Mouse (Mus musculus): ENCODE data around the gene Wfdc18. TPM values are rescaled to one million over a fixed set of nuclear protein-coding genes. Genes with fewer than 3 reads are reported as not detected.
A peak's percentile ranks its signal among the peaks of the same experiment; 100 is the strongest.

Wfdc18 gene
- total RNA-seq, 4 experiments from 2014 or later = not detected

- DNase-seq = no peak
Measured at GRCm38 (mm10) chr11:83743525-83743924, 34.7 kb downstream of the Wfdc18 start.

GRCm38 (mm10) chr11:83746152-83746551, 37.3 kb downstream of the Wfdc18 start:
- no peak for DNase-seq

- no peak for DNase-seq
Measured at GRCm38 (mm10) chr11:83746681-83747080, 37.9 kb downstream of the Wfdc18 start, which contains the start of gene Wfdc21. Gene Wfdc21, plus strand, starts transcription at chr11:83746940.

DNA sequence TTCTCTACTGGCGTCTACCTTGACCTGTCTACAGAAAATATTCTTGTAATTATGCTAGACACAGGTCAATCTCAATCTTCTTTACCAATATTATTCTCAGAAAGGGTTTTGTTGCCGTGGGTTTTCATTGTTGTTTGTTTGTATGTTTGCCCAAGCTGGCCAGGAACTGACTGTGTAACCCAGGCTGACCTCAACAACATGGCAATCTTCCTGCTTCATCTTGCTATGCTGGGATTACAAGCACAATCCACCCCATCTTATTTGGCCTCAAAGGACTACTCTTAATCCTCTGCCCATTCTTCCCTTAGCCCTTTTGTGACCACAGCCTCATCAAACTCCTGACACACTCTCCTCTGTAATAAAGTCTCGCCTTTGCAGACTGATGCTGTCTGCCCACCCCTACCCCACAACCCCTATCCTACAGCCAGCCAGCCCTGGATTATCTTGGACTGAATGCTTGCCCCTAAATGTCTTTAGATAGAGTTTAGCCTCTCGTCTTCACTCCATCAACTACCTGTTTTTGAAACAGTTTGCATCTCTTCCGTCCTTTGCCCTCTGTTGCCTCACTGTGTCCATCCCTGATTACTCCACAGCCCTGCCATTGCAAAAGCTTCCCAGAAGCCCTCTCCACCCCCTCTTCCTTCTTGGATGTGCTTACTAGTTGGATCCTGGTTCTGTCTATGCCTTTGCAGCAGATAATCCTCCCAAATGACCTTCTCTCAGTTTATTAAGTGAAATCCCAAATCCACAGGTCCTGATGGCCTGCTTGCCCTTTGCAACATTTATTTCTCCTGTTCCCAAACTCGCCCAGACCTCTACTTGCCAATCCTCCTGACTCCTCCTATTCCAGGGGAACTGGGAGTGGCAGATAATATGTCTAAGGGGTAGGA, 38.8 kb downstream of the Wfdc18 start:
- DNase-seq = no peak

- DNase-seq = peak; percentile 84
Measured at GRCm38 (mm10) chr11:83753581-83754181, 44.9 kb downstream of the Wfdc18 start, which contains the start of gene Heatr6. Gene Heatr6, plus strand, starts transcription at chr11:83753696.

GRCm38 (mm10) chr11:83754227-83754626, 45.4 kb downstream of the Wfdc18 start:
- DNase-seq = no peak

Other genes with a start within 250 kb of the Wfdc18 start
- 10 to 100 TPM; 15.5 to 19.1 (median 17.8) TPM for gene Mmp28, start 245.9 kb upstream of the Wfdc18 start, total RNA-seq (2022)
- 10 to 100 TPM; 58.3 to 80.5 (median 68.7) TPM for gene Taf15, start 235.9 kb upstream of the Wfdc18 start, total RNA-seq (2022)
- gene Heatr9, start 186.8 kb upstream of the Wfdc18 start, total RNA-seq (2022) = not detected
- gene Ccl5, start 178.5 kb upstream of the Wfdc18 start, total RNA-seq (2022) = 1 to 10 TPM; 2.1 to 3.8 (median 2.7) TPM
- 10 to 100 TPM in 1 of 4 experiments, 1 to 10 TPM in 3; 3.8 to 11.6 (median 6.6) TPM for gene Ccl9, start 130.4 kb upstream of the Wfdc18 start, total RNA-seq (2022)
- gene Ccl6, start 115.9 kb upstream of the Wfdc18 start, total RNA-seq (2022) = 10 to 100 TPM; 11.5 to 22.0 (median 14.3) TPM
- gene Rpl9-ps1, start 63.4 kb upstream of the Wfdc18 start, total RNA-seq (2022) = not detected
- gene Ccl3, start 59.7 kb upstream of the Wfdc18 start, total RNA-seq (2022) = 1 to 10 TPM in 2 of 4 experiments, under 1 TPM in 2; 0.67 to 1.1 (median 0.91) TPM
- gene Ccl4, start 46.4 kb upstream of the Wfdc18 start, total RNA-seq (2022) = 1 to 10 TPM in 1 of 4 experiments, under 1 TPM in 2, not detected in 1; 0.52 to 1.4 (median 0.59) TPM
- gene Wfdc17, start 5.0 kb upstream of the Wfdc18 start, total RNA-seq (2022) = 10 to 100 TPM in 1 of 4 experiments, 1 to 10 TPM in 3; 1.4 to 12.0 (median 5.6) TPM
- gene Wfdc21, start 37.9 kb downstream of the Wfdc18 start, total RNA-seq (2022) = 1 to 10 TPM in 2 of 4 experiments, not detected in 2; 1.3 to 2.2 TPM
- 10 to 100 TPM; 15.7 to 22.4 (median 18.8) TPM for gene Heatr6, start 44.7 kb downstream of the Wfdc18 start, total RNA-seq (2022)
- under 1 TPM in 2 of 4 experiments, not detected in 2; 0.11 to 0.12 TPM for gene Hnf1b, start 141.0 kb downstream of the Wfdc18 start, total RNA-seq (2022)
- 10 to 100 TPM; 18.8 to 26.6 (median 26.0) TPM for gene Ddx52, start 233.0 kb downstream of the Wfdc18 start, total RNA-seq (2022)